Mouse (Mus musculus): Measurements from ENCODE around the gene Ywhab. TPM values are rescaled to one million over a fixed set of nuclear protein-coding genes. Genes with fewer than 3 reads are reported as not detected.

The Ywhab gene
- polyA plus RNA-seq, 1 experiment = 118 TPM

GRCm38 (mm10) chr2:164007987-164008545 is 13.3 kb downstream of the Ywhab start:
- TF ChIP-seq TCF3 (IDR thresholded peaks at IDR 0.05; ENCODE audit: insufficient read length, low read depth) (no peak), MYOG (IDR thresholded peaks at IDR 0.05; ENCODE audit: control insufficient read depth in 1 of 3, insufficient read depth in 1 of 3, insufficient read length in 2 of 3, low read depth in 2 of 3) (no peak), POLR2A (IDR thresholded peaks at IDR 0.05; ENCODE audit: insufficient read length, low read depth) (no peak), MAX (IDR thresholded peaks at IDR 0.05; ENCODE audit: low read depth) (no peak), POLR2AphosphoS2 (IDR thresholded peaks at IDR 0.05; ENCODE audit: insufficient read length, low read depth) (no peak), MYOD1 (IDR thresholded peaks at IDR 0.05; ENCODE audit: control insufficient read depth in 1 of 3, insufficient read length in 2 of 3, low read depth in 2 of 3) (no peak), REST (IDR thresholded peaks at IDR 0.05; ENCODE audit: insufficient read depth, insufficient read length) (no peak), TCF12 (IDR thresholded peaks at IDR 0.05; ENCODE audit: insufficient read depth, poor library complexity, severe bottlenecking) (no peak), E2F4 (IDR thresholded peaks at IDR 0.05; ENCODE audit: insufficient read depth) (no peak), USF1 (IDR thresholded peaks at IDR 0.05; ENCODE audit: low read depth) (no peak), SRF (IDR thresholded peaks at IDR 0.05; ENCODE audit: control insufficient read depth, insufficient read length, low read depth) (no peak), CEBPB (IDR thresholded peaks at IDR 0.05; ENCODE audit: insufficient read depth, poor library complexity, severe bottlenecking) (no peak)
- no peak overlapping the region for H3ac ChIP-seq (ENCODE audit: control insufficient read depth, insufficient read length)
- H3K27me3 ChIP-seq (ENCODE audit: control insufficient read depth, insufficient read depth, insufficient read length) = no peaks in the 10 kb centered on the region
- H3K4me3 ChIP-seq = no peak overlapping the region
- peaks cover 81% of the 10 kb centered on the region for H3K79me2 ChIP-seq (ENCODE audit: control insufficient read depth, insufficient read depth)
- no peak overlapping the region for H3K4me2 ChIP-seq (ENCODE audit: low read depth)
- H3K36me3 ChIP-seq (ENCODE audit: control insufficient read depth, insufficient read depth) = peaks cover 21% of the 10 kb centered on the region

GRCm38 (mm10) chr2:164009227-164009626 is 14.5 kb downstream of the Ywhab start:
- H3K4me2 ChIP-seq (ENCODE audit: low read depth) = no peak overlapping the region
- no peaks in the 10 kb centered on the region for H3K27me3 ChIP-seq (ENCODE audit: control insufficient read depth, insufficient read depth, insufficient read length)
- no peak overlapping the region for H3ac ChIP-seq (ENCODE audit: control insufficient read depth, insufficient read length)
- TF ChIP-seq USF1 (IDR thresholded peaks at IDR 0.05; ENCODE audit: low read depth) = no peak
- TF ChIP-seq TCF3 (IDR thresholded peaks at IDR 0.05; ENCODE audit: insufficient read length, low read depth) = no peak
- TF ChIP-seq POLR2AphosphoS2 (IDR thresholded peaks at IDR 0.05; ENCODE audit: insufficient read length, low read depth) = peak; percentile 13
- H3K36me3 ChIP-seq (ENCODE audit: control insufficient read depth, insufficient read depth) = peaks cover 26% of the 10 kb centered on the region
- peaks cover 69% of the 10 kb centered on the region for H3K79me2 ChIP-seq (ENCODE audit: control insufficient read depth, insufficient read depth)
- no peak overlapping the region for H3K4me3 ChIP-seq

- no peak overlapping the region for H3K4me2 ChIP-seq (ENCODE audit: low read depth)
- no peak overlapping the region for H3ac ChIP-seq (ENCODE audit: control insufficient read depth, insufficient read length)
- TF ChIP-seq POLR2A (IDR thresholded peaks at IDR 0.05; ENCODE audit: insufficient read length, low read depth) = no peak
- TF ChIP-seq SRF (IDR thresholded peaks at IDR 0.05; ENCODE audit: control insufficient read depth, insufficient read length, low read depth) = no peak
- TF ChIP-seq MYOD1 (IDR thresholded peaks at IDR 0.05; ENCODE audit: control insufficient read depth in 1 of 3, insufficient read length in 2 of 3, low read depth in 2 of 3) = no peak
- TF ChIP-seq POLR2AphosphoS2 (IDR thresholded peaks at IDR 0.05; ENCODE audit: insufficient read length, low read depth) = no peak
- TF ChIP-seq TCF3 (IDR thresholded peaks at IDR 0.05; ENCODE audit: insufficient read length, low read depth) = no peak
- TF ChIP-seq USF1 (IDR thresholded peaks at IDR 0.05; ENCODE audit: low read depth) = no peak
- no peak for TF ChIP-seq TCF12 (IDR thresholded peaks at IDR 0.05; ENCODE audit: insufficient read depth, poor library complexity, severe bottlenecking)
- TF ChIP-seq CEBPB (IDR thresholded peaks at IDR 0.05; ENCODE audit: insufficient read depth, poor library complexity, severe bottlenecking) = no peak
- peaks cover 56% of the 10 kb centered on the region for H3K79me2 ChIP-seq (ENCODE audit: control insufficient read depth, insufficient read depth)
- H3K36me3 ChIP-seq (ENCODE audit: control insufficient read depth, insufficient read depth) = peaks cover 39% of the 10 kb centered on the region
- H3K4me3 ChIP-seq = no peak overlapping the region
- H3K27me3 ChIP-seq (ENCODE audit: control insufficient read depth, insufficient read depth, insufficient read length) = no peaks in the 10 kb centered on the region
These were observed 15.7 kb downstream of the Ywhab start for GRCm38 (mm10) chr2:164010496-164010895.

- no peak overlapping the region for H3K4me3 ChIP-seq
- no peaks in the 10 kb centered on the region for H3K27me3 ChIP-seq (ENCODE audit: control insufficient read depth, insufficient read depth, insufficient read length)
- H3ac ChIP-seq (ENCODE audit: control insufficient read depth, insufficient read length) = no peak overlapping the region
- TF ChIP-seq TCF12 (IDR thresholded peaks at IDR 0.05; ENCODE audit: insufficient read depth, poor library complexity, severe bottlenecking) (no peak), POLR2AphosphoS2 (IDR thresholded peaks at IDR 0.05; ENCODE audit: insufficient read length, low read depth) (no peak), SRF (IDR thresholded peaks at IDR 0.05; ENCODE audit: control insufficient read depth, insufficient read length, low read depth) (no peak), MYOG (IDR thresholded peaks at IDR 0.05; ENCODE audit: control insufficient read depth in 1 of 3, insufficient read depth in 1 of 3, insufficient read length in 2 of 3, low read depth in 2 of 3) (no peak), MAX (IDR thresholded peaks at IDR 0.05; ENCODE audit: low read depth) (no peak), TCF3 (IDR thresholded peaks at IDR 0.05; ENCODE audit: insufficient read length, low read depth) (no peak), POLR2A (IDR thresholded peaks at IDR 0.05; ENCODE audit: insufficient read length, low read depth) (no peak), CEBPB (IDR thresholded peaks at IDR 0.05; ENCODE audit: insufficient read depth, poor library complexity, severe bottlenecking) (no peak), E2F4 (IDR thresholded peaks at IDR 0.05; ENCODE audit: insufficient read depth) (no peak), REST (IDR thresholded peaks at IDR 0.05; ENCODE audit: insufficient read depth, insufficient read length) (no peak), MYOD1 (IDR thresholded peaks at IDR 0.05; ENCODE audit: control insufficient read depth in 1 of 3, insufficient read length in 2 of 3, low read depth in 2 of 3) (no peak), USF1 (IDR thresholded peaks at IDR 0.05; ENCODE audit: low read depth) (no peak)
- no peak overlapping the region for H3K4me2 ChIP-seq (ENCODE audit: low read depth)
- H3K36me3 ChIP-seq (ENCODE audit: control insufficient read depth, insufficient read depth) = peaks cover 43% of the 10 kb centered on the region
- H3K79me2 ChIP-seq (ENCODE audit: control insufficient read depth, insufficient read depth) = peaks cover 52% of the 10 kb centered on the region
These were observed 16.2 kb downstream of the Ywhab start for GRCm38 (mm10) chr2:164010944-164011343.

- Histone ChIP-seq H3K36me3 (ENCODE audit: control insufficient read depth, insufficient read depth) (peaks cover 81% of the 10 kb centered on the region), H3K27me3 (ENCODE audit: control insufficient read depth, insufficient read depth, insufficient read length) (no peaks in the 10 kb centered on the region), H3K4me2 (ENCODE audit: low read depth) (no peak overlapping the region), H3ac (ENCODE audit: control insufficient read depth, insufficient read length) (no peak overlapping the region), H3K79me2 (ENCODE audit: control insufficient read depth, insufficient read depth) (peaks cover 8% of the 10 kb centered on the region), H3K4me3 (no peak overlapping the region)
- no peak for TF ChIP-seq CEBPB (IDR thresholded peaks at IDR 0.05; ENCODE audit: insufficient read depth, poor library complexity, severe bottlenecking)
- no peak for TF ChIP-seq MYOG (IDR thresholded peaks at IDR 0.05; ENCODE audit: control insufficient read depth in 1 of 3, insufficient read depth in 1 of 3, insufficient read length in 2 of 3, low read depth in 2 of 3)
- no peak for TF ChIP-seq TCF12 (IDR thresholded peaks at IDR 0.05; ENCODE audit: insufficient read depth, poor library complexity, severe bottlenecking)
- TF ChIP-seq USF1 (IDR thresholded peaks at IDR 0.05; ENCODE audit: low read depth) = no peak
- no peak for TF ChIP-seq E2F4 (IDR thresholded peaks at IDR 0.05; ENCODE audit: insufficient read depth)
- TF ChIP-seq MAX (IDR thresholded peaks at IDR 0.05; ENCODE audit: low read depth) = no peak
- no peak for TF ChIP-seq POLR2AphosphoS2 (IDR thresholded peaks at IDR 0.05; ENCODE audit: insufficient read length, low read depth)
- TF ChIP-seq SRF (IDR thresholded peaks at IDR 0.05; ENCODE audit: control insufficient read depth, insufficient read length, low read depth) = no peak
- TF ChIP-seq TCF3 (IDR thresholded peaks at IDR 0.05; ENCODE audit: insufficient read length, low read depth) = no peak
- no peak for TF ChIP-seq POLR2A (IDR thresholded peaks at IDR 0.05; ENCODE audit: insufficient read length, low read depth)
These were observed 20.5 kb downstream of the Ywhab start for GRCm38 (mm10) chr2:164015304-164015703.

All from myocyte (in vitro differentiated cells).